Mouse (Mus musculus) MN1 (cell line): Measurements from ENCODE around the gene Dnajb4.
"Not testable (repeated sequence)": the region's sequence is repeated elsewhere in the genome, so short reads cannot be mapped to it uniquely, and the experiment has no call there.

Source experiments
- DNase-seq: peaks from one replicate; pipeline ENCODE4 v3.0.0-alpha.2; 2016; ENCODE audit warnings: low spot score

The Dnajb4 gene

GRCm38 (mm10) chr3:152147085-152147831 is 62.8 kb downstream of the Dnajb4 start:
- peak; percentile 33 for DNase-seq

GRCm38 (mm10) chr3:152145186-152145585 is 64.9 kb downstream of the Dnajb4 start:
- no peak for DNase-seq

- no peak for DNase-seq
Observed at GRCm38 (mm10) chr3:152142989-152143695, 67.0 kb downstream of the Dnajb4 start.

GRCm38 (mm10) chr3:152142146-152142545 is 68.0 kb downstream of the Dnajb4 start:
- no peak for DNase-seq

GRCm38 (mm10) chr3:152139308-152139707 is 70.8 kb downstream of the Dnajb4 start:
- not testable (repeated sequence) for DNase-seq

- not testable (repeated sequence) for DNase-seq
Observed at GRCm38 (mm10) chr3:152136106-152136505, 74.0 kb downstream of the Dnajb4 start.

GRCm38 (mm10) chr3:152133621-152134020 is 76.5 kb downstream of the Dnajb4 start:
- no peak for DNase-seq

- DNase-seq, result no peak
Observed at GRCm38 (mm10) chr3:152130963-152131362, 79.1 kb downstream of the Dnajb4 start.

- not testable (repeated sequence) for DNase-seq
Observed at GRCm38 (mm10) chr3:152129426-152129825, 80.7 kb downstream of the Dnajb4 start.

- DNase-seq, result no peak
Observed at GRCm38 (mm10) chr3:152128631-152129030, 81.5 kb downstream of the Dnajb4 start.
